Mouse (Mus musculus) MEL (cell line): ENCODE measurements around the gene Tlx3. TPM values are rescaled to one million over a fixed set of nuclear protein-coding genes. Genes with fewer than 3 reads are reported as not detected.

Source experiments
- DNase-seq: peaks from one replicate; pipeline ENCODE4 v3.0.0; 2011; ENCODE audit warnings: low read depth, low spot score
- H3K27ac ChIP-seq: 2 replicates; pipeline ENCODE4 v1.5.1; 2012; ENCODE audit warnings: low read depth, mild to moderate bottlenecking, control low read depth, low read length, moderate library complexity; ENCODE audit not compliant: control insufficient read depth
- H3K27me3 ChIP-seq, 2 experiments: fragments of 150-350 bp in 1 of 2; sonication (generic) in 1 of 2; 2 replicates each; pipeline ENCODE4 v1.6.1; 2012; ENCODE audit warnings: low read length in 2 of 2, mild to moderate bottlenecking in 2 of 2, improper control_type of control experiment in 1 of 2, moderate library complexity in 1 of 2; ENCODE audit not compliant: insufficient read depth in 2 of 2, control insufficient read depth in 1 of 2
- H3K36me3 ChIP-seq, 2 experiments: 2 replicates each; pipeline ENCODE4 v1.6.1; 2012 to 2014; ENCODE audit warnings: low read length in 2 of 2, improper control_type of control experiment in 1 of 2, inconsistent platforms in 1 of 2, mild to moderate bottlenecking in 1 of 2; ENCODE audit not compliant: insufficient read depth in 2 of 2, control insufficient read depth in 1 of 2
- H3K4me1 ChIP-seq, 2 experiments: fragments of 150-350 bp in 1 of 2; sonication (generic) in 1 of 2; 2 replicates each; pipeline ENCODE4 v1.6.1; 2012; ENCODE audit warnings: low read length in 2 of 2, improper control_type of control experiment in 1 of 2, mild to moderate bottlenecking in 1 of 2; ENCODE audit not compliant: insufficient read depth in 2 of 2, control insufficient read depth in 1 of 2
- H3K4me3 ChIP-seq, 2 experiments: fragments of 150-350 bp in 1 of 2; sonication (generic) in 1 of 2; 2 replicates each; pipeline ENCODE4 v1.5.1; 2012; ENCODE audit warnings: low read depth in 2 of 2, low read length in 2 of 2, mild to moderate bottlenecking in 2 of 2, moderate library complexity in 2 of 2, control low read depth in 1 of 2, improper control_type of control experiment in 1 of 2; ENCODE audit not compliant: control insufficient read depth in 1 of 2, insufficient read depth in 1 of 2
- H3K79me2 ChIP-seq: 2 replicates; pipeline ENCODE4 v1.6.1; 2012; ENCODE audit warnings: mild to moderate bottlenecking, low read length, moderate library complexity; ENCODE audit not compliant: control insufficient read depth, poor library complexity, insufficient read depth
- H3K9ac ChIP-seq: 2 replicates; pipeline ENCODE4 v1.6.1; 2012; ENCODE audit warnings: low read depth, mild to moderate bottlenecking, control low read depth, low read length, moderate library complexity; ENCODE audit not compliant: control insufficient read depth, poor library complexity, severe bottlenecking
- H3K9me3 ChIP-seq: fragments of 150-350 bp; sonication (generic); replicated peaks from 2 replicates; pipeline ENCODE4 v1.6.1; 2012; ENCODE audit warnings: mild to moderate bottlenecking, low read length, improper control_type of control experiment, moderate library complexity; ENCODE audit not compliant: insufficient read depth
- CHD1 ChIP-seq: IDR thresholded peaks from 2 replicates; pipeline ENCODE4 v1.6.1; 2012; ENCODE audit warnings: low read depth, mild to moderate bottlenecking, inconsistent platforms, low read length, improper control_type of control experiment
- EP300 ChIP-seq, 2 experiments: IDR thresholded peaks; 2 replicates each; pipeline ENCODE4 v1.6.1; 2011; ENCODE audit warnings: improper control_type of control experiment in 2 of 2, low read length in 2 of 2, low read depth in 1 of 2, mild to moderate bottlenecking in 1 of 2
- GABPA ChIP-seq: IDR thresholded peaks from 2 replicates; pipeline ENCODE4 v1.6.1; 2012; ENCODE audit warnings: low read depth, mild to moderate bottlenecking, inconsistent platforms, low read length, improper control_type of control experiment, moderate library complexity
- HCFC1 ChIP-seq: IDR thresholded peaks from 2 replicates; pipeline ENCODE4 v1.6.1; 2012; ENCODE audit warnings: low read depth, mild to moderate bottlenecking, inconsistent platforms, low read length, improper control_type of control experiment, moderate library complexity
- KAT2A ChIP-seq: conservative IDR thresholded peaks from 2 replicates; pipeline ENCODE4 v1.6.1; 2012; ENCODE audit warnings: low read depth, low read length, improper control_type of control experiment, inconsistent platforms
- MAFK ChIP-seq: IDR thresholded peaks from 2 replicates; pipeline ENCODE4 v1.6.1; 2011; ENCODE audit warnings: low read depth, mild to moderate bottlenecking, low read length, improper control_type of control experiment, borderline replicate concordance
- MAX ChIP-seq: IDR thresholded peaks from 2 replicates; pipeline ENCODE4 v1.6.1; 2011; ENCODE audit warnings: low read length, improper control_type of control experiment
- MAZ ChIP-seq: IDR thresholded peaks from 2 replicates; pipeline ENCODE4 v1.6.1; 2012; ENCODE audit warnings: low read depth, mild to moderate bottlenecking, inconsistent platforms, low read length, improper control_type of control experiment
- POLR2A ChIP-seq, 2 experiments: IDR thresholded peaks; 2 replicates each; pipeline ENCODE4 v1.6.1; 2011 to 2012; ENCODE audit warnings: low read length in 2 of 2, mild to moderate bottlenecking in 2 of 2, control low read depth in 1 of 2, improper control_type of control experiment in 1 of 2, low read depth in 1 of 2, moderate library complexity in 1 of 2; ENCODE audit not compliant: control insufficient read depth in 1 of 2, insufficient read depth in 1 of 2, poor library complexity in 1 of 2
- POLR2AphosphoS5 ChIP-seq: IDR thresholded peaks from 2 replicates; pipeline ENCODE4 v1.6.1; 2012; ENCODE audit warnings: low read depth, borderline replicate concordance, mild to moderate bottlenecking, inconsistent platforms, low read length, moderate library complexity, mixed read lengths
- SIN3A ChIP-seq: IDR thresholded peaks from 2 replicates; pipeline ENCODE4 v1.6.1; 2012; ENCODE audit warnings: low read length, improper control_type of control experiment, inconsistent platforms
- TBP ChIP-seq: IDR thresholded peaks from 2 replicates; pipeline ENCODE4 v1.8.0; 2011; ENCODE audit warnings: low read depth, low read length, improper control_type of control experiment
- UBTF ChIP-seq: IDR thresholded peaks from 2 replicates; pipeline ENCODE4 v1.6.1; 2012; ENCODE audit warnings: low read depth, mild to moderate bottlenecking, inconsistent platforms, low read length, improper control_type of control experiment, moderate library complexity, borderline replicate concordance; ENCODE audit not compliant: insufficient read depth
- USF1 ChIP-seq: IDR thresholded peaks from 2 replicates; pipeline ENCODE4 v1.6.1; 2014; ENCODE audit warnings: low read depth, mild to moderate bottlenecking, inconsistent platforms, low read length, improper control_type of control experiment, moderate library complexity
- ZMIZ1 ChIP-seq: IDR thresholded peaks from 2 replicates; pipeline ENCODE4 v1.6.1; 2012; ENCODE audit warnings: low read depth, mild to moderate bottlenecking, inconsistent platforms, low read length, improper control_type of control experiment, moderate library complexity
- ZNF384 ChIP-seq: IDR thresholded peaks from 2 replicates; pipeline ENCODE4 v1.6.1; 2012; ENCODE audit warnings: low read depth, mild to moderate bottlenecking, inconsistent platforms, low read length, improper control_type of control experiment
- polyA plus RNA-seq, 2 experiments: library from polyadenylated mRNA; stranded (reverse) in 1 of 2; unstranded in 1 of 2; fragments of >175 nt in 1 of 2; fragments of >200 nt in 1 of 2; gene quantifications; 2 replicates each; pipeline versions ENCODE4 v1.2.1 to v1.2.4; 2012; ENCODE audit warnings: low replicate concordance in 2 of 2, low read depth in 1 of 2; ENCODE audit not compliant: insufficient read length in 2 of 2, insufficient read depth in 1 of 2, missing spikeins in 1 of 2
- total RNA-seq: library from RNA; depleted of rRNA; stranded (reverse); fragments of 300-350 nt; gene quantifications from 2 replicates; pipeline ENCODE4 v1.2.3, GENCODE M21; 2012

Tlx3 gene
- total and polyA plus RNA-seq, 3 experiments = not detected

GRCm38 (mm10) chr11:33220763-33221162, 17.4 kb upstream of the Tlx3 start:
- Histone ChIP-seq H3K4me1 (no peaks in the 10 kb centered on the region), H3K4me3 (no peak overlapping the region), H3K27me3 (no peaks in the 10 kb centered on the region), H3K9ac (no peak overlapping the region), H3K9me3 (no peaks in the 10 kb centered on the region), H3K79me2 (no peaks in the 10 kb centered on the region), H3K27ac (no peak overlapping the region), H3K36me3 (no peaks in the 10 kb centered on the region)
- TF ChIP-seq ZNF384 = no peak
- no peak for TF ChIP-seq MAZ
- no peak for TF ChIP-seq TBP
- no peak for TF ChIP-seq MAFK
- TF ChIP-seq HCFC1 = no peak
- TF ChIP-seq USF1 = no peak
- no peak for TF ChIP-seq ZMIZ1
- TF ChIP-seq POLR2AphosphoS5 = no peak
- TF ChIP-seq SIN3A = no peak
- no peak for TF ChIP-seq POLR2A (IDR thresholded peaks at IDR 0.05; ENCODE audit: control insufficient read depth in 1 of 2, insufficient read depth in 1 of 2, low read depth in 1 of 2, low read length in 2 of 2, poor library complexity in 1 of 2)
- no peak for TF ChIP-seq KAT2A
- no peak for TF ChIP-seq GABPA
- DNase-seq = no peak

DNA sequence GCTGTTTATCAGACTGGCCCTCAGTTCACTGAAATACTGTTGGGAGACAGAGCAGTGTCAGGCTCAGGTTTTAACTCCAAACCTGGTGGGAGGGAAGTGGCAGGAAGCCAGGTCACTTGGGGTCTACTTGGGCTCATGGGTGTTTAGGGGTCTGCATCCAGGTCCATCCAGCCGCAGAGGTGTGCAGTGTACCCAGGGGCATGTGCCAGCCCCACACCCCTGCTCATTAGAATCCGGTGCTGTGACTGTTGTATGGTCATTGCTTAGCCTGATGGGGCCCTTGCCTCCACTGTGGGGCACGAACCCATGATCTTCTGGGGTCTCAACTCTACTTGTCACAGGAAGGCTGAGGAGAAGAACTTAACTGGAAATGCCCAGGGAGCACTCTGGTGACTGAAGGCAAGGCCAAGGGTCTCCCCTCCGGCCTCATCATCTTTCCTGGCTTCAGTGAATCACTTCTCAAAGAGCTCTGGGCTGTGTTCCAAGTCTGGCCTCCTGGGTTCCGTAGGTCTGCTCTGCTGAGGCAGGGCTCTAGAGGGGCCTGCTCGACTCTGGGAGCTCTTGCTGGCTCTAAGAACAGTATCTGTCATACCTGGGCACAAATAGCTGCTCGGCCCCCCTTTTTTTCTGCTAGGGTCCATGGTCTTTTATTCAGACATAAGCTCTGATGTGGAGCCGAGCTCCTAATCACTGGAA, 14.1 kb upstream of the Tlx3 start:
- no peak overlapping the region for H3K9ac ChIP-seq
- TF ChIP-seq UBTF (no peak), MAX (no peak), ZNF384 (no peak)
- DNase-seq = no peak
- H3K27ac ChIP-seq = no peak overlapping the region
- H3K4me3 ChIP-seq = no peak overlapping the region
- H3K27me3 ChIP-seq = no peaks in the 10 kb centered on the region; a peak in 1 of 4 replicates
- no peaks in the 10 kb centered on the region for H3K4me1 ChIP-seq
- no peaks in the 10 kb centered on the region for H3K36me3 ChIP-seq
- H3K79me2 ChIP-seq = no peaks in the 10 kb centered on the region
- no peaks in the 10 kb centered on the region for H3K9me3 ChIP-seq

GRCm38 (mm10) chr11:33207411-33207810, 4.0 kb upstream of the Tlx3 start:
- DNase-seq = no peak
- H3K36me3 ChIP-seq = no peaks in the 10 kb centered on the region
- H3K79me2 ChIP-seq = no peaks in the 10 kb centered on the region
- H3K9me3 ChIP-seq = no peaks in the 10 kb centered on the region
- H3K27me3 ChIP-seq = no peaks in the 10 kb centered on the region
- H3K9ac ChIP-seq = no peak overlapping the region
- H3K4me3 ChIP-seq = no peak overlapping the region
- H3K4me1 ChIP-seq = no peaks in the 10 kb centered on the region
- H3K27ac ChIP-seq = no peak overlapping the region
- no peak for TF ChIP-seq CHD1
- no peak for TF ChIP-seq EP300 (IDR thresholded peaks at IDR 0.05; ENCODE audit: low read depth in 1 of 2, low read length in 2 of 2)
- TF ChIP-seq, all 39 proteins: peak for 0
